Mouse (Mus musculus) small intestine, adult 2 months (tissue): ENCODE data around the gene Bod1l. TPM values are rescaled to one million over a fixed set of nuclear protein-coding genes. Genes with fewer than 3 reads are reported as not detected.
A peak's percentile ranks its signal among the peaks of the same experiment; 100 is the strongest.

Experiments
- H3K27ac ChIP-seq: fragments of 200-500 bp; 2 replicates; pipeline ENCODE4 v1.5.1; 2012; ENCODE audit warnings: low read depth, low read length, control low read depth, inconsistent platforms; ENCODE audit not compliant: insufficient read depth
- H3K27me3 ChIP-seq: fragments of 200-500 bp; 2 replicates; pipeline ENCODE4 v1.6.1; 2012; ENCODE audit warnings: mild to moderate bottlenecking, moderate library complexity, low read length, inconsistent platforms; ENCODE audit not compliant: control insufficient read depth, insufficient read depth
- H3K36me3 ChIP-seq: fragments of 200-500 bp; 2 replicates; pipeline ENCODE4 v1.6.1; 2012; ENCODE audit warnings: mild to moderate bottlenecking, low read length, control low read depth, inconsistent platforms; ENCODE audit not compliant: control insufficient read depth, insufficient read depth
- H3K4me1 ChIP-seq: fragments of 200-500 bp; 2 replicates; pipeline ENCODE4 v1.6.1; 2012; ENCODE audit warnings: low read length, inconsistent platforms, mixed read lengths; ENCODE audit not compliant: control insufficient read depth, insufficient read depth, insufficient read length
- H3K4me3 ChIP-seq: fragments of 200-500 bp; 2 replicates; pipeline ENCODE4 v1.5.1; 2012; ENCODE audit warnings: low read depth, mild to moderate bottlenecking, control low read depth, inconsistent platforms, low read length, moderate library complexity
- CTCF ChIP-seq: fragments of 200-500 bp; IDR thresholded peaks from 2 replicates; pipeline ENCODE4 v1.5.1; 2012; ENCODE audit warnings: low read depth, mild to moderate bottlenecking, control low read depth, inconsistent platforms, low read length, moderate library complexity, mixed read lengths; ENCODE audit not compliant: insufficient replicate concordance, insufficient read length; ENCODE audit errors: extremely low read depth
- POLR2A ChIP-seq: fragments of 200-500 bp; IDR thresholded peaks from 2 replicates; pipeline ENCODE4 v1.6.1; 2012; ENCODE audit warnings: low read depth, mild to moderate bottlenecking, control low read depth, inconsistent platforms, low read length, moderate library complexity
- WGBS: fragments of 180-500 bp; shearing (Covaris S2); methylation state at CpG from one replicate; pipeline ENCODE4 v1.1.7; 2018; 5-methylcytosine and 5-hydroxymethylcytosine counted together
- polyA plus RNA-seq: library from polyadenylated mRNA; depleted of rRNA; stranded (reverse); fragments of >200 nt; gene quantifications from 2 replicates; pipeline ENCODE4 v1.2.3, GENCODE M21; 2012

Bod1l gene
- polyA plus RNA-seq, 1 experiment: 4.3 TPM

DNA sequence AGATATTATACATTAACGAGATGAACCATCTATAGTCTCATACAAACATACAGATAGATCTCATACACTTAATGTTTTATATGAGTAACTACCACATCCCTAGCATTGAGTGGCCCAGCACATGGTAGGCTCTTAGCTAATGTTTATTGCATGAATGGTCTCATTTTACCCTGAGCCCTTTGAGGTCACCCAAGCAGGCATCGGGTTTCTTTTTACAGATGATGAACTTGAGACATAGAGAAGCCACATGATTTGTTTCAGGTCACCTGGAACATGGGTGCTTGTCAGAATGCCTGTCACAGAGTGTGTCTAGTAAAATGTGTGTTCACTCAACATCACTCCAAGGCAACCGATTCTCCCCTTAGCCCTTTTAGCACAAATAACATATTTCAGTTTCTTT is 68.8 kb downstream of the Bod1l start:
- no peaks in the 10 kb centered on the region for H3K27me3 ChIP-seq
- no peak overlapping the region for H3K4me3 ChIP-seq
- H3K27ac ChIP-seq: no peak overlapping the region
- H3K4me1 ChIP-seq: no peaks in the 10 kb centered on the region
- TF ChIP-seq CTCF (no peak), POLR2A (no peak)
- 71% methylated on average over 3 of the region's 3 CpGs for WGBS
- H3K36me3 ChIP-seq: no peaks in the 10 kb centered on the region

- no peaks in the 10 kb centered on the region for H3K36me3 ChIP-seq
- TF ChIP-seq POLR2A: no peak
- TF ChIP-seq CTCF: peak; percentile 99
- H3K4me3 ChIP-seq: no peak overlapping the region
- 4% methylated on average over 21 of the region's 21 CpGs for WGBS
- peaks cover 7% of the 10 kb centered on the region; the same call in 1 of the 2 replicates for H3K4me1 ChIP-seq
- H3K27me3 ChIP-seq: peaks cover 35% of the 10 kb centered on the region
- H3K27ac ChIP-seq: no peak overlapping the region
Measured at GRCm38 (mm10) chr5:41768382-41769040, 75.6 kb downstream of the Bod1l start.

- WGBS: 18% methylated on average over 33 of the region's 33 CpGs
- H3K27me3 ChIP-seq: peaks cover 44% of the 10 kb centered on the region
- no peak overlapping the region for H3K27ac ChIP-seq
- H3K36me3 ChIP-seq: no peaks in the 10 kb centered on the region
- peak overlapping the region; percentile 22 for H3K4me3 ChIP-seq
- TF ChIP-seq CTCF: no peak
- TF ChIP-seq POLR2A: no peak
- peaks cover 9% of the 10 kb centered on the region; the same call in 1 of the 2 replicates for H3K4me1 ChIP-seq
Measured at GRCm38 (mm10) chr5:41767296-41768200, 76.6 kb downstream of the Bod1l start.

DNA sequence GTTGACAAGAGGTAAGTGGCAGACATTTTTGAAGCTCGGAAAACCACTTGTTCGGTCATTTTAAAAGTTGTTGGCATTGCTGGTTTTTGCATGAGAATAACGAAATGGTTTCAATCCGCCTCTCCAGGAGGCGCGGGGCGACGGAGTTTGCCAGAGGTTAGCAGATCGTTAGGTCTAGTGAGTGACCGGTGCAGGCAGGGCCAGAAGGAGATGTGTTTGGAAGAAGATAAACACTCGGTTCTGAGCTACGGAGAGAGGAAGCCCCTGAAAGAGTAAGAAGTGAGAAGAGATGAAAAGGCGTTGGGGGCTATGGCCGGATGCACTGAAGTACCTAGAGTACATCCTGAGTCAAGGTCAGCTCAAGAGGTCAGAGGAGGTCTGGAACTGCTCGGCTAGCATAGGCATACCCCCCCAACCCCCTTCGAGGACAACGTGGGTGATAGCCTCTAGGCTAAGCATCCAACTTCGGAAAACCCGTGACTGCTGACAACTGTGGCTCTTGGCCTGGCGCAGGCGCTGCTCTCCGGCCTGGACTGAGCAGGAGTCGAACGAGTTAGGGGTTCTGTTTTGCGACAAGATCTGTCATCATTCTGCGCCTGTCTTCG is 77.6 kb downstream of the Bod1l start:
- TF ChIP-seq POLR2A (no peak), CTCF (no peak)
- Histone ChIP-seq H3K4me1 (peaks cover 9% of the 10 kb centered on the region; the same call in 1 of the 2 replicates), H3K36me3 (no peaks in the 10 kb centered on the region), H3K27ac (no peak overlapping the region), H3K27me3 (peaks cover 54% of the 10 kb centered on the region), H3K4me3 (no peak overlapping the region)
- WGBS: 15% methylated on average over 27 of the region's 27 CpGs

DNA sequence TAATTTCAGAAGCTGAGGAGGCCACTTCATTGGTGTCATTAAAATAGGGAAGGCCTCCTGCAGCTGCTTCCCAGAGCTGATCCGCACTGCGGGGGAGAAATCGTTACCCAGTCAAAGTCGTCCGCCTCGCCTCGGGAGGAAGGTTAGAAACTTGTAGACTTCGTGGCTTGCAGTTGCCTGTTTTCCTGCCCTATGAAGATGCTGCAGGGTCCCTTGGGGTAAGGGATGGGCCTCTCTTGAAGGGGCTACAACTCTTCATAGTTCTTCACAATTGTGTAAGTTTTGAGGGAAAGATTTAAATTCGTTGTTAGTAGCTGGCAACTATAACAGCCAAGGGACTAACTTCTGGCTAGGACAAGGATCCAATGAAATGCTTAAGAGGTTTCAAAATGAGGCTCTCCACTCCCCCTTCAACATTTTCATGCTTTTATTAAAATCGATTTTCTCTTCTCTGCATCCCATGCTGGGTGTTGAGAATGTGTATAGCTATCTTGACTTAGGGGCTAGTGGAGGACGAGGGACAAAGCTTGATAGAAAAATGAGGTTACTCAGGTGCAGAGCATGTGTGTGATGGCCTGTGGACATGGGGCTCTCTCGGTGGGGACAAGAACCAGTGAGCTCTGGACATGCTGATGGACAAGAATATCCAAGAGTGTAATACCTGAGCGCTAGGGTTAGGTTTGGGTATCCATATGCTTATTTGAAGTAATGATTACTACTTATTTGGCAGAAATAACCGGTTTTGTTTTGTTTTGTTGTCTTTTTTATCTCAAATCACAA is 78.3 kb downstream of the Bod1l start:
- no peak for TF ChIP-seq POLR2A
- no peak for TF ChIP-seq CTCF
- H3K27me3 ChIP-seq: peaks cover 61% of the 10 kb centered on the region
- H3K4me1 ChIP-seq: peaks cover 9% of the 10 kb centered on the region; the same call in 1 of the 2 replicates
- no peaks in the 10 kb centered on the region for H3K36me3 ChIP-seq
- no peak overlapping the region for H3K4me3 ChIP-seq
- no peak overlapping the region for H3K27ac ChIP-seq
- 12% methylated on average over 14 of the region's 14 CpGs for WGBS

- TF ChIP-seq CTCF (no peak), POLR2A (no peak)
Measured at GRCm38 (mm10) chr5:41763731-41764721, 80.1 kb downstream of the Bod1l start, which contains the start of gene Nkx3-2. TSS of gene Nkx3-2 (minus strand) at chr5:41764501.

More at GRCm38 (mm10) chr5:41763731-41764721, 80.1 kb downstream of the Bod1l start, which contains the start of gene Nkx3-2:
- WGBS: 2% methylated on average over 79 of the region's 79 CpGs
- Histone ChIP-seq H3K27me3 (peaks cover 69% of the 10 kb centered on the region), H3K36me3 (no peaks in the 10 kb centered on the region), H3K27ac (no peak within 1 kb of the TSS), H3K4me1 (peaks cover 9% of the 10 kb centered on the region; the same call in 1 of the 2 replicates), H3K4me3 (peak within 1 kb of the TSS; percentile 52)
